Mouse (Mus musculus): Measurements from ENCODE around the gene Coq7. TPM values are rescaled to one million over a fixed set of nuclear protein-coding genes. Genes with fewer than 3 reads are reported as not detected.

Gene Coq7
- polyA plus RNA-seq, 1 experiment = 54.1 TPM

DNA sequence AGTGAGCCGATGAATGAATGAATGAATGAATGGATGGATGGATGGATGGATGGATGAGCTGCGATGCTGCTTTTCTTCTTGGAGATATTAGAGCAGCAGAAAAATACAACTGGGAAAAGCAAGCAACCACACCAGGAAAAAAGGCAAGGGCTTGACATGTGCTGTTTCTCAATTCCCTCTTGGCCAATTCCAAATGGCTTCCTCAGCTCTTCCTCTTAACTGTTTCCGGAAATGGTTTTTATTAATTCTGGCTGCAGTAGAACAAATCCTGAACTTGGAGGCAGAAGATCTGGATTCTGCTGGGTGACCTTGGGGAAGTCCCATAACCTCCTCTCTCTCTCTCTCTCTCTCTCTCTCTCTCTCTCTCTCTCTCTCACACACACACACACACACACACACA lies 65.1 kb downstream of the Coq7 start:
- DNase-seq (ENCODE audit: low read depth, low spot score) = no peak
- 86% methylated on average over 3 of the region's 3 CpGs for WGBS

DNA sequence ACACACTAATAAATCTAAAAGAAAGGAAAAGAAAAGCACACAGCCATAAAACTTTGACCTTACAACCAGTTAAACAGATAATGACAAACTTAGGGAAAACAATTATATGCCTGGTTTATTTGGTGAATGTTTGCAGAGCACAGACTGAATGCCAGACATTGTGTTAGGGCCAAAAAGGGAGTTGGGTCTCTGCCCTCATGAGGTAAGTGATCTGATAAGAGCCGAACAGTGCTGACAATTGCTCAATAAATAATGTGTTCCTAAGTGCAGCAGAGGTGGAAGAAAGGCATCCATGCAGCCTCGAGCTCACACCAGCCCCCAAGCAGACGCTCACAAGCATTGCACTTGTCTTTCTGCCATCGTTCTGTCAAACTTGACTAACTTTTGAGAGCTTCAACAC lies 68.7 kb downstream of the Coq7 start:
- WGBS = 15% methylated on average over 4 of the region's 4 CpGs
- DNase-seq (ENCODE audit: low read depth, low spot score) = peak; percentile 35

DNA sequence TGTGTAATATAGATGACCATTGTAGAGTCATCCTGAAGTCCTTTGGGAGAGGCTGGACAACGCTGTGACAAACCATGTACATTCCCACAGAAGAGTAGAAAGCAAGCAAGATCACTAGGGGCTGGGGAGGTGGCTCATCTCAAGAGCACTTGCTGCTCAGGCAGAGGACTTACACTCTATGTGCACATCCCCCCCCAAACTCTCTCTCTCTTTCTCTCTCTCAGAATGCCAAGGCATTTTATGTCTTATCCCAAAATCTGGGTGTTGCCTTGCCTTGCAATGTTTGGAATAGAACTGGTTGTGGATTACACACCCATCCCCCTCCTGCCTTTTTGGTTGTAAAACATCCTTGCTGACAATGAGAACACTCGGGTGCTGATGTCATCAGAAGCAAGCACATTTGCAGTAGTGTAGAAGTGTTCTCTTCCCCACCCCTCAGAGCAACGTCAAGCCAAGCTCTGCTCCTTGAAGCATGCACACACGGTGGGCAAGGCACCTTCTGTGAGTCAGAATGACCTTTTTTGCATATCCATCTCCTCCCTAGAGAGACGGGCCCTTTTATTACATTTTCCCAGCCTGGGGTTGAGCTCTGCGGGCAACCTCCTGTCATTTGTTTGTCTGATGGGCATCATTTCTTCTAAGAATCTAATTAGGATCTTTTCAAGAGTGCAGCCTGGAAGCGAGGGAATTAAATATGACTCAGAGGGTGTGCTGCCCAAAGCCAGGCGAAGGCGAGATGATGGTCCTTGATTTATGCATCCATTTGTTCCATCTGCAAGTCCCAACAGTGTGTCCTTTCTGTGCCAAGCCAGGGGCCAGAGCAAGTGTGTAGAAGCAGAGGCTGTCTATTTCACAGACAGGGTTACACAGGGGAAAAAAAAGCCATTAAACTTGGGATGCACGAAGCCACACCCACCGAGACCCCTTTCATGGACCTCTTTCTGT lies 70.1 kb downstream of the Coq7 start:
- DNase-seq (ENCODE audit: low read depth, low spot score) = no peak
- 25% methylated on average over 11 of the region's 11 CpGs for WGBS

DNA sequence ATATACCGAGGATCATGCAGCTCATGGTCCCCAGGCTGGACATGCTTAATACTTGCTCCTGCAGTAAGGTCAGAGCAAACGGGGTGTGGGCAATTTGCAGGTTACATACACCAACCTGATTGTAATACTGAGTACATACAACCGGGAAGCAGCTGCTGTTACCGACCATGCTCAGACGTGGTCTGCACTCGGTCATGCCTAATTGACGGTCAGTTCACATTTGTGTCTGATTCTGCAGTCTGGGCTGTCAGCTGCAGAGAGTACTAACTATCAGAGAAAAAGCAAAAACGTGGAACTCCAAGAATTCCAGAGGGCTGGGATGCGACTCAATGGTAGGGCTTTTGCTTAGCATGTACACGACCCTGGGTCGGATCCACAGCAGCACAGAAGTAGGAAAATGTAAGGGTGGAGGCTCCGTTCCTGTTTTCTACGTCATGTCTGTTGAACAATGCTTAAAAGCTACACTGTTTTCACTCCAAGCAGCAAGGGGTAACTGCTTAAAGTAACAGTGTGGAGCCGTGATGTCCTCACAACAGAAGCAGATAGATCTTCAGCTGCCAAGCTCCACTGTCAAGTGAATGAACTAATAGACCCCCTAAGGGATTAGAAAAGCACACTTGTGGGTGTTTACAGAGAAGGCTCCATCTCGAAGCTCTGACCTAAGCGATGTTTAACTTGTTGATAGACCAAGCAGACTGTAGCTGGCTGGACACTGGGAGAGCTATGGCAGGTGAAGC lies 71.6 kb downstream of the Coq7 start:
- no peak for DNase-seq (ENCODE audit: low read depth, low spot score)
- 33% methylated on average over 16 of the region's 16 CpGs for WGBS

Other genes starting within 250 kb of the Coq7 start
- 2.6 and 2.7 TPM in 2 replicates for gene Syt17, start 85.1 kb downstream of the Coq7 start, polyA plus RNA-seq (2012; rRNA removed)
- gene Itpripl2, start 41.4 kb downstream of the Coq7 start, polyA plus RNA-seq (2012; rRNA removed) = 7.0 and 14.6 TPM in 2 replicates
- gene Tmc7, start 51.4 kb upstream of the Coq7 start, polyA plus RNA-seq (2012; rRNA removed) = 1.1 and 3.9 TPM in 2 replicates
- gene Tmc5, start 63.9 kb upstream of the Coq7 start, polyA plus RNA-seq (2012; rRNA removed) = 51.5 and 55.6 TPM in 2 replicates
- gene Gde1, start 172.4 kb upstream of the Coq7 start, polyA plus RNA-seq (2012; rRNA removed) = 36.0 and 74.9 TPM in 2 replicates
- gene Ccp110, start 179.2 kb upstream of the Coq7 start, polyA plus RNA-seq (2012; rRNA removed) = 1.1 and 1.5 TPM in 2 replicates
- 33.2 and 43.2 TPM in 2 replicates for gene Vps35l, start 206.9 kb upstream of the Coq7 start, polyA plus RNA-seq (2012; rRNA removed)

All from large intestine, adult 2 months (tissue).